Mouse (Mus musculus) testis, postnatal 10 days (tissue): ENCODE measurements around the gene Tex26.

Experiments
- DNase-seq: peaks from one replicate; pipeline ENCODE4 v3.0.0; 2021; ENCODE audit warnings: low spot score

The Tex26 gene

DNA sequence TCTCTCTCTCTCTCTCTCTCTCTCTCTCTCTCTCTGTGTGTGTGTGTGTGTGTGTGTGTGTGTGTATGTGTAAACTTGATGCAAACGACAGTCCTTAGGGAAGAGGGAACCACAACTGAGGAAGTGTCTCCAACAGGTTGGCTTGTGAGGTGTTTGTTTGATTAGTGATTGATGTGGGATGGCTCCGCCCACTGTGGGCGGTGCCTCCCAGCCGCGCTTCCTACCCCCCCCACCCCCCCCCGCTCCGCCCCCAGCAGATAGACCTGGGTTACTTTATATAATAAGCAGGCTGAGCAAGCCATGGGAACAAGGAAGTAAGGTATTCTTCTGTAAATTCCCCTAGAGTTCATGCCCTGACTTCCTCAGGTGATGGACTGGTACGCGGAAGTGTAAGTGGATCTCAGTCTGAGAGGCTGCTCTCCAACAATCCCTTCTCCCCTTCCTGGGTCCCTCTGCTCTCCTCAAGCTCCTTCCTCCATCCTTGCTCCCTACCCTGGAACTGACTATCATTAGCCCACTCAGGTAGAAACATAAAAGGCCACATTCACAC lies 5.2 kb upstream of the Tex26 start:
- no peak for DNase-seq

DNA sequence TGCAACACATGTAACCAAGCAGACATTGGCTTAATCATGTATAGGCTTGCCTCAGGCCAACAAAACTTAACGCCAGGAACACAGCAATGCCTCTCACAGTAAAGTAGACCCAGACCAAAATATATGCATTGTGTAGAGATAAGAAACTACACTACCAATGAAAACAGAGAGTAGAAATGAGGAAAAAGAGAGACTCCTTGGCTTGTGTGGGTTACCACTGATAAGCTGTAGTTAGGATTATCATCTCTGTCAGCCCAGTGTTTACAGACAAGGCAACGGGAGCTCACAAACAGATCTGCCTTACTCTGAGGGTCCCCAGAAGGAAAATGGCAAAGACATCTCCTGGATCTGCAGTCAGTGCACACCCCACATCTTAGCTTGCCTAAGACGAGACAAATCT lies 2.9 kb upstream of the Tex26 start:
- DNase-seq = no peak

DNA sequence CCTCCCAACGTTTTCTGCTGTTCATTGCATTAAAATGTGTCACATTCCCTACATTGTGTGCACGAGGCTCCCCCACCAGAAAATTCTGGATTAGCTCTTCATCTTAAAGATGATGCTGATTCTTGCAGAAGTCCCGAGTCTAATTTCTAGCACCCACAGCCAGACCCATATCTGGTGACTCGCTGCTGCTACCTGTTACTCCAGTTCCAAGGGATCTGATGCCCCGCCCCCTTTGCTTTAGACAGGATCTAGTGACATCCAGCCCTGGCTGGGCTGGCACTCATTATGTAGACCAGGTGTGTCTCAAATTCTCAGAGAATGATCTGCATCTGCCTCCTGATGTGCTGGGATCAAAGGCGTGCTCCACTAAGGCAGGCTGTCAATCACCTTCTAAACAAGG lies 2.3 kb upstream of the Tex26 start:
- DNase-seq = no peak

DNA sequence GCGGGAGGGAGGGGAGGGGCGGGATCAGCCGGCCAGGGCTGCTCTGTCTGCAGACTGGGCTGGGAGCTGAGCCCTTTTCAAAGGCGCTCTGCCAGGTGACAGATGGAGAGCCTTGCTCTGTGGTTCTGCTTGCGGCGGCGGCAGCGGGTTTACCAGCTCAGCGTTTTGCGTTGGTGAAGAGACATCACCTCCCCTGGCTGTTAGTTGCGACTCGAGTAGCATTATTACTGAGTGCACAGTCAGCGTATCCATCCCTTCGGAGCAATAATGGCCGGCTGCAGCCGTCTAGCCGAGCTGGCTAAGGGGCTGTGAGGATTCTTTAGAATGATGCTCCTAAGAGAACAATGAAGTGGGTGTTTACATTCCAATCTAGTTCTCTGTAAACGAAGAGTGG lies 717 bp downstream of the Tex26 start:
- peak; percentile 71 for DNase-seq

DNA sequence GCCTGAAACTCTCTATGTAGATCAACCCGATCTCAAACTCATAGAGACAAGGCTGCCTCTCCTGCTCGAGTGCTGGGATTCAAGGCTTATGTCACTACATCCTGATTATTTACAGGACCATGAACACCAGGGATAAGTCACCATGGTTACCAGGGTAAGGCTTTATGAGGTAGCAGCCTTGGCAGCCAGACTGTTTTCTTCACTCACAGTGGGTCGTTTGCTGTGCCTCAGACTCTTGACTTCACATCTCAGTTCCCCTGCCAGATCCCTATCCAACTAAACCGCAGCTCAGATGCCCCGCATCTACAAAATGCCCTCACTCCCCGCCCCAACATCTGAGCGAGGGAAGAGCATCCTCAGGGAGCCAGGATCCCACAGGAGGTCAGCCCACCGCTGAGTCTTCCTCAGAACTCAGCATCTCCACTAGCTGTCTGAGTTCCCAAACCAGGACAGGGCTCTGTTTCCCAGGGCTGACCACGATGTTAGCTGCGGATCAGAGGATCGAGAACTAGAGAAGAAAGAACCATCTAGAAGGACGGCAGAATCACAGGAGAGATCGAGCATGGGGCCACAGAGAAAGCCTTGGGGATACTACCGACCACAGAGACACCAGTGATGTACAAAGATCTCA lies 2.3 kb downstream of the Tex26 start:
- DNase-seq = no peak

DNA sequence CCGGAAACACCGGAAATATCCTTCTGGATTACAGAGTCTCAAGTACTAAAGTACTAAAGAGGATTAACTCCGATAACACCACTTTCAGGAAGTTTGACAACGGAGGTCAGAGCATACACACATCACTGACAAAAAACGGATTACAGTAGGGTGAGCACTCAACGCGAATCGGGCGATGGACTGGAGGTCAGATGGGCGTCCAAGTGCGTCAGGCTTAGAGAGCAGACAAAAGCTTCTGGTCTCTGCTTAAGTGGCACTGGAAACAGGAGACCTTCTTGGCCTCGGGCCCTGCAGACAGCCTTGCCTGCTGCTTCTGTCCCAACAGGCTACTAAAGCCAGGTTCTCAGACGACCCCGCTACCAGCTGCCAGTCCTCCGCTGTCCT lies 2.8 kb downstream of the Tex26 start:
- no peak for DNase-seq

DNA sequence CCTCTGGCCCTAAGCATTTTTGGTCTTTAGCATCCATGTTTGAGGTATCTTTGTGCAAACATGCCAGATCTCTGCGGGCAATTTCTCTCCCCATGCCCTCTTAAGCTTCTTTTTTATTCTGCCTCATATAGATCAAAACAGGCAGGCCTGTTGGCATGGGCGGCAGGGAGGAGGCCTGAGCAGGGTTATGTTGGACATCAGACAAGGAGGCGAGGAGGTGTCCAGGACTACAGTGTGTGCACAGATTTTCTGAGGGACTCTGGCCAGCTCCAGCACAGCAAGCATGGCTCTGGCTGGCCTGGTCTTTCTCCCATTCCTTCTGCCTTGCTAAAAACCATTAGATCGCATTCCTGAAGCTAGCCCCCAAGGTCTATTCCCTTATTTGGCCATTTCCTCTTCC lies 5.0 kb downstream of the Tex26 start:
- no peak for DNase-seq

DNA sequence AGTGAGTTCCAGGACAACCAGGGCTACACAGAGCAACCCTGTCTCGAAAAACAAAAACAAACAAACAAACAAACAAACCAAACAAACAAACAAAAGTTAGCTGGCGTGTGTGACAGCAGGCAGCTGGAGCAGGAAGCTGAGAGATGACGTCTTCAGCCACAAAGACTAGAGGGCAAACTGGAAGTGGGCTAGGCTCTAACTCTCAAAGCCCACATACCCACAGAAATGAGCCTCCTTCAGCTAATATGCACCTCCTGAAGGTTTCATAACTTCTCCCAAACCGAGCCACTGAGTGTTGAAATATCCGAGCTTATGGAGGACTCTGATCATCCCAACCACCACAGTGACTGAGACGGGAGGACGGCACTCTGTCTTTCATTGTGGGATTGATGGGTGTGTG lies 7.0 kb downstream of the Tex26 start:
- DNase-seq = no peak

DNA sequence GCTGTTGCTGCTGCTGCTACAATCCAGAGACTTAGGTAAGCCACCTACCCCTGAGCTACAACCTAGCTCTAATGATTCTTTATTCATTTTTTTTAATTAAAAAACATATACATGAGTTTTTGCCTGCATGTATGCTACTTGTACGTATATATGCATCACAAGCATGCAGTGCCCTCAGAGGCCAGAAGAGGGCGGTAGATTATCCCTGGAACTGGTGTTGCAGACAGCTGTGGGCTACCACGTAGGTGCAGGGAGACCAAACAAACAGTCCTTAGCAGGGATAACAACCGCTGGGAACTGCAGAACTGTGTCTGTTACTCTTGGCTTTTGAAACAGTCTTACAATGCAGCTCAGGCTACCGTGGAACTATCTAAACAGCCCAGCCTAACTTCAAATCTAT lies 8.3 kb downstream of the Tex26 start:
- peak; percentile 49 for DNase-seq

DNA sequence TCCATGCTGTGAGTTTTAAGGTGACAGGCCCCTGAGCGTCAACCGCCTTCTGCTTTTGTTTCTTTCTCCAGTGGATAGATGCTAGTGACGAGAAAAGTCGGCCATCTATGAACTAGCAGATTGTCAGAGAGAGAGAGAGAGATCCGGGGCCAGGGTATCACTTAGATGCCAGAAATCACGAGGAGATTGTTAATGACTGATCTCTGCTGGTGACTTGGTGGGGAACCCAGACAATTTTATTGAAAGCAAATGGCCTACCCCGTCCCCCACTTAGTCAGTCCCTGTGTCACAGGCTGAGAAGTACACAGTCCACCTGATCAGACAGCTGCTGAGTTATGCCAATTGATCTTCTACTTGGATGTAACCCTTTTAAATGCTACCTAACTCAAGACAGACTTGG lies 9.9 kb downstream of the Tex26 start:
- DNase-seq = no peak

DNA sequence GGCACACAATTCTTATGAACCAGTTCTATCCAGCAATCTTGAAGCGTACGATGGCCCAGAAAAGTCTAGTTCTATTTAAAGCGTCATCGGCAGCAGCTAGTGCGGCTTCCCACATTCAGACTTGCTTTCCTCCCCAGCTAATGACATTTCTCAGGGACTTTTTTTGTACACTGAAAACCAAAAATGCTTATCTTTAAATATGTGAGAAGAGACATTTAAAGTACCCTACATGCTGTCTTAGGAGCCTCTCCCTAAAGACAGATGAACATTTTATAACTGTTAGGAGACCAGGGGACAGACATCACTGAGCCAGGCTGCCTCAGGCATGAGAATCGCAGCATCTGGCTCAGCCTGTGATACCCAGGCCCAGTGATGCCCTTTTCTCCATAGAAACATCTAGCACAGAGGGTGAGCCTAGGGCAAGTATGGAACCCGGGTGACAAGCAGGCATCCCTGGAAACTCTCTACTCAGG lies 11.8 kb downstream of the Tex26 start:
- no peak for DNase-seq

DNA sequence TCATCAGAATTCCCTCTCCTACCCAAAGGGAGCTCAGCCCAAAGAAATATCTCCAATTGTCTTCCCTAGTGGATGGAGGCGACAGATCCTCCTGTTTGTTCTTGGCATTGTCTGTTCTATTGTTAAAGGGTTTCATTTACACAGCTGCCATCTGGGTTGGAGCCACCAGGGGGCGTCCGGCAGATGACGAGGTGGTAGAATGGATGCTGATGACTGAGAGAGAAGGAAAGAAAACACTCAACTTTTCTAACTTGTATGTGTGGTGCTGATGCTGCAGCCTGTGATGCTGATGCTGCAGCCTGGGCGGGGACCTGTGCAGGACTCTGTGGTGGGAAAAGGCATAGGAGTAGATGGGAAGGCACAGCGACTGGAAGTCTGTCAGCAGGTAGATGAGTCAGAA lies 14.8 kb downstream of the Tex26 start:
- peak; percentile 77 for DNase-seq

DNA sequence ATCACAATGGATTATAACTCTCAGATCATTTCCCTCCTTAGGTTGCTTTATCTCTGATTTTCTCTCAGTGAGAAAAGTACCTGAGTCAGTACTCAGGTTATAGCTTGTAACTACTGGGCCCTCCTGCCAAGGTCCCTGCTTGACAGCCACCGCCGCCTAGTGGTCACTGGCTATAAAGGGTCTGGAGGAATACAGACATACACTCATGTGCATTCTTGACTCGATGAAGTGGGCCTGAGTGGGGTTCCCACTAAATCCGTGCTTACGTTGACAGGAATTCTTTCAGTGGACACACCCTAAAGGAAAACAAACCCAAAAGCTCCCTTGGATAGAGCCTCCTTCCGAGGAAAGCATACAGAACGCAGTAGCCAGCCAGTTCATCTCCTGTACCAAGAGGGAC lies 17.1 kb downstream of the Tex26 start:
- no peak for DNase-seq

DNA sequence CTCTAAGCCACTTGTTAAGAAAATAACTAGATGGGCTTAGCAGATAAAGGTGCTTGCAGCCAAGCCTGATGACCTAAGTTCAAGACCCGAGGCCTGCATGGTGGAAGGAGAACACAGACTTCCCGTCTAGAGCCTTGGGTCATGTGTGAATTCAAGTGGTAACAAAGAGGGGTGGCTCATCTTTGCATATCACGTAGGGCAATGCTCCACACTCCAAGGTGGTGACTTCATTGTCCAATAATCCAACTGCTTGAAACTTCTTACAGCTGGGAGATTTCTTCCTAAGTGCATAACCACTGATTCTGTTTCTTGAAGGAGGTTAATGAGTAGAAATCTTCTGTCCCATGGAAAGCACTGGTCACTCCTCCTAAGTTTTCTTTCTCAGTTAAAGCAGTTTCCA lies 22.6 kb downstream of the Tex26 start:
- DNase-seq = no peak

DNA sequence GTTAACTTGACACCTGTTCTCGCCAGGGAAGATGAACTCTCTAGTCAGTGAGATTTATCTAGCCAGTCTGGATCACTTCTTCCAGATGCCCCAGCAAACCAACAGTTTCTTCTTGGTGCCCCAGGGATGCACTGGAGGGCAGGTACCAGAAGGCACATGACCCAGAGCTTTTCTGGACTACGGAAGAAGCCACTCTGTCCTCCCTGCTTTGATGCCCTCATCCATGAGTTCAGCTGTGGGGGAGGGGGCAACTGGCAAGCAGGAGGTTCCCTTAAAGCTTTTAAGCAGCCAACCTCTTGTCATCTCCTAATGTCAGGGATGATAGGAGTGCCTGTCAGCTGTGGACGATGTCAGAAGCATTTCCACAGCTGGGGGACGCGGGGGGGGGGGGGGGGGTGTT lies 25.8 kb downstream of the Tex26 start:
- no peak for DNase-seq

DNA sequence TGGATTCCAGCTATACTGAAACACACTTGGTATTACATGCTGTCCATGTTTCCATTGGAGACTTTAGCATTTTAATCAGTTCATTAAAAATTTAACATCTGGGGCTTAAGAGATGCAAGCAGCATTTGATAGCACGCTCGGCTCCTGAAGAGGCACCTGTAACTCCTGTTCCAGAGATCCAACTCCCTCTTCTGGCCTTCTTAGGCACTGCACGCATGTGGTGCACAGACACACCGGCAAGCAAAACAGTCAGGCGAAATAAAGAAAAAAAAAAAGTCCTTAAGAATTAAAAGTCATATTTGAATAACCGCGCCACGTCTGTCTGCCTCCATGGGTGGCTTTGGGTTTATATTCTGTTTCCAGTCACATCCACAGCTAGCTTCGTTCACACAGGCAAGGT lies 34.7 kb downstream of the Tex26 start:
- DNase-seq = no peak

DNA sequence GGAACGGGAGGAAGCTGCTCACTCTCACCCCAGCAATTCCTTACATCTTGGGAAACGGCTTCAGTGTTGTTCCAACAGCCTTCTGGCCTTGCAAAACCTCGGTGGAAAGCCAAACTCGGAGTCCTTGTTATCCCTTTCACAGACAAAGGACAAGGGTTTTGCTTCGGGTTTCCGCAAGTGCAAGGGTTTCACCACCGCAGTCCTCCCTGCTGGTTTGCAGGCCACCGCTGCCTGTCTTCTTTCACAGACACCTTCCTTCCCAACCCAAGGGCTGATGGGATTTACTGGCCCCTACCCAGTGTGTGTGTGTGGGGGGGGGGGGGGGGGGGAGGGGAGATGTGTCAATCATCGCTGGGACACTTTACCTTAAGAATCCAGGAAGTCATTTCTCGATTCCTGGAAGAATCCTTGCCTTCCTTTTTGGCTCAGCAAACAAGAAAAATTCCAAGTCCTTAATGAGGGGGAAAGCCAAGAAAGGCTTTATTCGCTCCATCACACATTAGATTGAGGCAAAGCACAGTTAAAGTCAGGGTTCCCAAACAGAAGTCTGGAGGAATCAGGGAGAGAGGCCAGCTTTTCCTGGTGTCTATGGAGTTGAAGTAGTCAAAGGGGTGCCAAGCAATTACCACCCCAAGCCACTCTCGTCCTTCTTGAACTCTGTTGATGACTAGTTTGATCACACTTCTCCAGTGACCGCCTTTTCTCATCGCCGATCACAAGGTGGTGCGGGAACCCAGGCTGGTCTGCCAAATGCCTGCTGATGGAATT lies 35.4 kb downstream of the Tex26 start:
- no peak for DNase-seq

DNA sequence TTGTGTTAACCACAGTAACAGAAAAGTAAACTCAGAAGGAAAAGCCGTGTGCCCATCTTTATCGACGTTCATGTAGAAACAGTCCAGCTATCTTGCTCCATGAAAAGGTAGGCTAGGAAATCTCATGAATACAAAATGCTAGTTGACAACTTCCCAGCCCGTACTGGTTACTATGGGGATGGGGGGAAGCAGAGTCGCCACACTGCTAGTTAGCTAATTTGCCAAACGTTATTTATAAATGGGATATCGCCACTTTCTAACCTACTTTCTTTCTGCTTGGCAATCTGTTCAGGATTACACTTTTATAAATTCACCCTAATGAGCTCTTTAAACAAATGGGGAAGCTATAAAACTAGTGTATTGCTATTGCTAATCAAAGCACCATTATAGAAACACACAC lies 42.5 kb downstream of the Tex26 start:
- no peak for DNase-seq

DNA sequence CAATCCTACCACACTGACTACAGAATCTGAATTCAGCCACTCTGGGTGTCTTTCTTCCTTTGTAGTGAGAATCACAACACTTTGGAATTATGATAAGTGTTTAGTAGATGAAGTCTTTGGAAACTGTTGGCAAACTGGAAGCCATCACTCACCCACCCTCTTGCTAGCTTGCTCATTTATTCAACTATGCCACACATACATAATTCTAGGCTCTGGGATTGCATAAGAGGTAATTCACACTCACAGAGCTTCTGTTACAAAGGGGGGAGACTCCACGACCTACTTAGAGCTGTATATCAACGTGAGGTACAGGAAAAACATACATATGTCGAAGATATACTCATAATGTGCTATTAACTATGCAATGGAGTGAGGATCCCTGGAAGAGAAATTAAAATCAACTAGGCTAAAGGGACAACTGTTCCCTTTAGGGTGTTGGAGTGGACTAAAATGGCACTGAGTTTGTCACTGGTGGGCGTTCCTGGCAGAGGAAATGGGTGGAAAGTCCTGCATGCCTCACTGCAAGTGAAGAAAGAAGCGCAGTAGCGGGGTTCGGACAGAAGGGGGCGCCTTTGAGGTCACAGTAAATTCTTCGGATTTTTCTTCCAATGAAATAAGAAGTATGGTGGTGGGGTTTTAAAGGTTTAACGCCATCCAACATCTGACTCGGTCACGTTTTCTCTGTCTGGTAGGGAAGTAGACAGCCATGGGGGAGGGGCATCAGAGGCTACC lies 44.0 kb downstream of the Tex26 start:
- DNase-seq = no peak

DNA sequence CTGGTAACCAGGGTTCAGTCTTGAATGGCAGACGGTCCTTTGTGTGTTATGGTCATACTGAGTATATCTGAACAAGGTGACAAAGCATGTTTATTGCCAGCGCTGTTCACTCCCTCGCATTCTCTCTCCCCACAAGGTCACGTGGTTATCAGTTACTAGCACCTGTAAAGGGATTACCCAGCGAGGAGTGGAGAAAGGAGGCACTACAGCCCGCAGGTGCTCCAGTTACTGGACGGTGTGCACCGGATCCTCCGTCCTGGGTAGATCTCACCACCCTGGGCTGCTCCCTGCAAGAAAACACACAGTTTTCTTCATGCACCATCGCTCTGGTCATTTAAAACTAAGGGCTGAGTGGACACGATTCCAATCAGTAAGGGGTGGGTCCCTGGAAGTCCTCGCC lies 44.8 kb downstream of the Tex26 start:
- DNase-seq = no peak

DNA sequence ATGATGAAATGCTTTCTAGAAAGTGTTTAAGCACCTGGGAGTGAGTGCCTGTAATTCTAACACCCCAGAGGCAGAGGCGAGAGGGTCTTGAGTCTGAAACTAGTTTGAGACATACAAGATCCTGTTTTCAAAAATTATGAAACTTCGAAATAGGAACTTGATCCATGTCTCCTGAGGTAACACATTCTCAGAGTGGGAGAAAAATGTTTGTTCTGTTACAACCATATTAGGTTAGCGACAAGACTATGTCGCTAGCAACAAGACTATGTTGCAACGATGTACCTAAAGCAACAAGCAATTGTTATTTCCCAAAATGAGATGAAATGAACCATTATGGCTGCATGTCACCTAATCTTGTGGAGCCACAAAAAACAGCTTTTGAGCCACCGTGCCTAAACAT lies 46.0 kb downstream of the Tex26 start:
- DNase-seq = no peak

DNA sequence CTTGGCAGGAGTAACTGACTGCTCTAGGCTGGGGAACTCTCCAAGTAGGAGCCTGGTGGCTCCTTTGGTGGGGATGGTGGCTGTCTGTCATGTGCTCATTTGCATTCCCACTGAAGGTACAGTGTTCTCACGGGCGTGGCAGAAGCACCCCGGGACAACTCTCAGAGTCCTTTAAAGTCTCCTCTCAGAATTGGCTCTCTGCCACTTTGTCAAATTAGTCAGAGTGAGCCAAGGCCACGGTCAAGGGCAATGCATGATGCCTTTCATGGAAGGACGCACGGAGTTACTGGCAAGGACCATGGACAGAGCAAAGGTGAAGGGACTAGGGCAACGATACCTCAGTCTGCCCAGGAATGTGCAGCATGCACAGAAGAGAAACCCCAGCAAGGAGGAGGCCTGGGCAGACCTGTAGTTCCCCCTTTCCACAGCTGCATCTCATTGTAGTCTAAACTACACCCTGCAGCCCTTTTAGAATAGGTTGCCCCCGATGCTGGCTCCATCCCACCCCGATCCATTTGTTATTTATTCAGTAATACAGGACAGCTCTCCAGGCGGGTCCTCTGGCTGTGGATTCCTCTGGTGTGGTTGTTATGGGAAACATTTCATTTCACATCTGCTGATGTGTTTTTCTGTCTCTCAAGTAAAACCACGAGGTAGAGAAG lies 49.0 kb downstream of the Tex26 start:
- DNase-seq = no peak

DNA sequence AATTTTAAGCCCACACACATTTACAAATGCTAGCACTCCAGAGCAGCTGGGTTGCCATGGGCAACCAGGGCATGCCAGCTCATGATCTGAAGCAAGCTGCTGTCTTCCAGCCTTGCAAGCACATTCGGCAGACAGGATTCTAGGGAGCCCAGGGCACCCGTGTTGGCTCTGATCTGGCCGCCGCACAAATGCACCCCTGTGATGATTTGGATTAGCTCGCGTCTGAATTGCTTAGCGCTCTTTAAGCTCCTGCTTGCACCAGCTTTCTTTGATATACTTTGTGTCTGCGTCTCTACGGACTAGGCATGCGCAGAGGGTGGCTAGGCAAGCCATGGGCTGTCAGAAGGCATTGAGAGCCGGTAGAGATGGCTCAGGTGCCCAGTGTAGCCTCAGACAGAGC lies 49.7 kb downstream of the Tex26 start:
- DNase-seq = no peak
